ENCODE assay signal across 10 mouse cellular contexts in genomic region chr4:135298680-135299079, GRCm38 (mm10). TPM values are rescaled to one million over a fixed set of nuclear protein-coding genes. Genes with fewer than 3 reads are reported as not detected.
A peak's percentile ranks its signal among the peaks of the same experiment; 100 is the strongest.
DNase-seq lines count a peak whose midpoint lies in the region; ATAC-seq and TF ChIP-seq lines count a peak whose summit lies in the region.
"Had no signal": no experiment of that assay in that cellular context is flagged by ENCODE, and none has a peak within 500 bp of the region (broad histone marks: within the 10 kb centered on the region; RNA-seq: fewer than 3 reads in every experiment).

No protein-coding gene starts in this region.

- DNase-seq in heart, embryonic 10.5 days (ENCODE audit: low spot score), result no peak
- no peak for DNase-seq in heart, postnatal 36 days
- no peak for DNase-seq in layer of hippocampus, adult 2 months (ENCODE audit: low spot score in 2 of 2)
- DNase-seq in layer of hippocampus, postnatal 36 days, result no peak
- DNase-seq in embryonic facial prominence, embryonic 10.5 days (ENCODE audit: low spot score), result no peak
- DNase-seq in spleen, adult 12 weeks (ENCODE audit: low spot score), result no peak
- DNase-seq in MN1 (ENCODE audit: low spot score), result no peak
- DNase-seq: B cell, adult 2 months had no signal

- H3K4me3 ChIP-seq in heart, embryonic 10.5 days, result no peak overlapping the region
- H3K4me3 ChIP-seq in layer of hippocampus, adult 2 months, result no peak overlapping the region
- H3K4me3 ChIP-seq in embryonic facial prominence, embryonic 10.5 days, result no peak overlapping the region
- no peak overlapping the region for H3K4me3 ChIP-seq in lung, embryonic 16.5 days (ENCODE audit: low read length)

- H3K9ac ChIP-seq in lung, embryonic 16.5 days (ENCODE audit: low read length), result peak overlapping the region; percentile 25

- no peaks in the 10 kb centered on the region for H3K36me3 ChIP-seq in heart, embryonic 10.5 days
- no peaks in the 10 kb centered on the region for H3K36me3 ChIP-seq in embryonic facial prominence, embryonic 10.5 days (replicated peaks)
- H3K36me3 ChIP-seq in lung, embryonic 16.5 days (ENCODE audit: control insufficient read depth, insufficient read depth, low read length), result no peaks in the 10 kb centered on the region

- no peaks in the 10 kb centered on the region for H3K9me3 ChIP-seq in heart, embryonic 10.5 days
- no peaks in the 10 kb centered on the region for H3K9me3 ChIP-seq in embryonic facial prominence, embryonic 10.5 days
- no peaks in the 10 kb centered on the region; the same call in 1 of the 2 replicates for H3K9me3 ChIP-seq in lung, embryonic 16.5 days (ENCODE audit: control insufficient read depth, low read length)

- peak overlapping the region; percentile 83 for H3K27ac ChIP-seq in heart, embryonic 10.5 days
- H3K27ac ChIP-seq in layer of hippocampus, adult 2 months, result peak overlapping the region; percentile 69
- 0 out of 2 replicates have a peak overlapping the region, but pooled peaks have one; percentile 55 for H3K27ac ChIP-seq in embryonic facial prominence, embryonic 10.5 days (replicated peaks)
- H3K27ac ChIP-seq in lung, embryonic 16.5 days (ENCODE audit: low read length), result peak overlapping the region; percentile 79

- intact Hi-C loops in heart, postnatal 36 days (cut with DNase I), result no loop called here

- TF ChIP-seq CTCF in layer of hippocampus, adult 2 months (conservative IDR thresholded peaks at IDR 0.05), result no peak

- WGBS in heart, embryonic 10.5 days, result 92% methylated on average over 10 of the region's 10 CpGs
- 86% methylated on average over 10 of the region's 10 CpGs for WGBS in embryonic facial prominence, embryonic 10.5 days
- WGBS in lung, embryonic 16.5 days, result 61% methylated on average over 10 of the region's 10 CpGs

- peaks cover 53% of the 10 kb centered on the region for H3K4me1 ChIP-seq in heart, embryonic 10.5 days
- H3K4me1 ChIP-seq in embryonic facial prominence, embryonic 10.5 days, result peaks cover 14% of the 10 kb centered on the region
- peaks cover 12% of the 10 kb centered on the region for H3K4me1 ChIP-seq in lung, embryonic 16.5 days (replicated peaks; ENCODE audit: control insufficient read depth, insufficient read depth, low read length)

- no peaks in the 10 kb centered on the region for H3K27me3 ChIP-seq in heart, embryonic 10.5 days (ENCODE audit: insufficient read depth, poor library complexity, severe bottlenecking)
- no peaks in the 10 kb centered on the region for H3K27me3 ChIP-seq in embryonic facial prominence, embryonic 10.5 days (replicated peaks; ENCODE audit: low read depth, poor library complexity, severe bottlenecking)
- H3K27me3 ChIP-seq in lung, embryonic 16.5 days (ENCODE audit: control insufficient read depth, insufficient read depth, low read depth, low read length), result no peaks in the 10 kb centered on the region

- ATAC-seq in lung, embryonic 16.5 days (ENCODE audit: low read depth), result peak; percentile 29; the same call in 1 of the 2 replicates
- ATAC-seq: inflammation-experienced regulatory T-cells, adult 6 months had no signal

- H3K4me2 ChIP-seq in lung, embryonic 16.5 days (ENCODE audit: low read depth, low read length), result no peak overlapping the region

RNA-seq across cellular contexts. Expression of gene Clic4, which starts 26.1 kb away (rescaled TPM):
- polyA plus RNA-seq in heart, embryonic 10.5 days (2016; fragmentation: Nextera tagmentation; extraction: Ambion mirVana), result 263 and 343 TPM in 2 replicates
- 100 to 1,000 TPM; 241 to 254 TPM for total RNA-seq in heart, postnatal 36 days (2021)
- total RNA-seq in layer of hippocampus, adult 2 months (2021), result 10 to 100 TPM; 31.2 to 34.2 TPM
- 10 to 100 TPM; 36.3 to 40.6 TPM for total RNA-seq in layer of hippocampus, postnatal 36 days (2021)
- polyA plus RNA-seq in embryonic facial prominence, embryonic 10.5 days (2016; fragmentation: Nextera tagmentation; extraction: Ambion mirVana), result 207 and 211 TPM in 2 replicates
- 170 and 179 TPM in 2 replicates for polyA plus RNA-seq in lung, embryonic 16.5 days (2015; fragmentation: Nextera tagmentation; extraction: Ambion mirVana)

RNA-seq across cellular contexts. Expression of gene Srrm1, which starts 54.4 kb away (rescaled TPM):
- polyA plus RNA-seq in heart, embryonic 10.5 days (2016; fragmentation: Nextera tagmentation; extraction: Ambion mirVana), result 162 and 193 TPM in 2 replicates
- 10 to 100 TPM; 59.1 to 69.9 TPM for total RNA-seq in heart, postnatal 36 days (2021)
- total RNA-seq in layer of hippocampus, adult 2 months (2021), result 100 to 1,000 TPM; 136 to 153 TPM
- total RNA-seq in layer of hippocampus, postnatal 36 days (2021), result 100 to 1,000 TPM; 123 to 143 TPM
- polyA plus RNA-seq in embryonic facial prominence, embryonic 10.5 days (2016; fragmentation: Nextera tagmentation; extraction: Ambion mirVana), result 240 and 247 TPM in 2 replicates
- 193 and 220 TPM in 2 replicates for polyA plus RNA-seq in lung, embryonic 16.5 days (2015; fragmentation: Nextera tagmentation; extraction: Ambion mirVana)

Comparison
In these comparisons a context has a peak if more than half of its experiments do, and no peak if none do; other contexts are left out.
1. RNA of gene Clic4, which starts 26.1 kb away (total RNA-seq): 241 to 254 TPM in heart, postnatal 36 days; 36.3 to 40.6 TPM in layer of hippocampus, postnatal 36 days and 31.2 to 34.2 TPM in layer of hippocampus, adult 2 months; every median in the first group is over 4 times any median in the second.
2. Peak in every context shown above with its lines, with median percentiles within 50 percentile points of each other: H3K27ac ChIP-seq.